Mouse (Mus musculus): ENCODE results near the gene Tbcel.

The Tbcel gene

DNA sequence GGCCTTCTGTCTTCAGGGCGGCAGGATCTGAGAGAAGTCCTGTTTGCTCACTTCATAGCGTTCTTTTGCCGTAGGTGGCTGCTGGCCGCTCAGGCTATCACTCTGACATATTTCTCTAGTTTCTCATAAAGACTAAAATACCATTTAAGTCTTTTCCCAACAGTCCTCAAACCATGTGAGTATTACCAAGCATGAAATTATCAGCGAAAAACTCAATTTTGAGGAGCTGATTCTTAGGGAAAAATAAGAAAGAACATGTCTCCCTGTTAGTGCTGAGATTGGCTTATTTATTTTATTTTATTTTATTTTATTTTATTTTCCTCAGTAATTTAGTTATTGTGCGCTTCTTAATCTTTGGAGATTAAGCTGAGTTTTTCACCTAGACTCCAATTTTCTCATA lies at the start of gene Tbcel:
Gene Tbcel (minus strand): TSS at position 101 of the 400 bp plus-strand sequence.
- no peak for DNase-seq (ENCODE audit: low spot score in 2 of 2)

DNA sequence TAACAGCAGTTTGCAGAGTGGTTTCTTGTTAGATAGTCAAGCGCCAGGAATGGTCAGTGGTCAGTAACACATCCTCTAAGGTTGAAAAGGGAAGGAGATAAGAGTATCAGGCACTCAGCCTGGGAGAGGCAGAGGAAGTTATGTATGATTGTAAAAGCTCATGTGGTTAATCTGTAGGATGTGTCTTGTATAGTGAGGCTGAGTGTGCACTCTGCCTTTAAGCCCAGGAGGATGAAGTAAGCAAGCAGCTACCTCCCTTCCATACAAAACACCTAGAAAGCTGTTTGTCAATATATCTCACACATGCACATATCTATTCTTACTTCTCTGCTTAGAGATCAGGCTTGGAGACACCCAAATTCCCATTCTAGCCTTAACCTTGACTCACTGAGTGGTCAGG lies 47.6 kb upstream of the Tbcel start:
- DNase-seq (ENCODE audit: low spot score in 2 of 2), result no peak

DNA sequence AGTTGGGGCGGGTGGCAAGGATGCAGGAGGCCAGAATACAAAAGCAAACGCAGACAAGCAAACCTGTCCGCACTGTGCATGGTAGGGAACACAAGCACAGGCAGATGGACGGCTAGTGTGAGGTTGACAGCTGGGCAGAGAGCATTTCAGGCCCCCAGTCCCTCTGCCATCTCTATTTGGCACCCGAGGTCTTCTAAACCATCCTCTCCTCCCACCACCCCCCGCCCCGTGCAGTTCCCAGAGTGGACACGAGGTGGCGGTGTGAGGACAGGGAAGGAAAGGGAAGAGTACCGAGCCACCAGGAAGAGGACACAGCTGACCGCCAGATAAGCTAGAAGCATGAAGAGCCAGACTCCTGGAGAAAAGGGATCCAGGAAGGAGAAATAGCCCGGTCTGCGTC lies 42.5 kb upstream of the Tbcel start:
- peak; percentile 44 to 70 for DNase-seq (ENCODE audit: low spot score in 2 of 2)

DNA sequence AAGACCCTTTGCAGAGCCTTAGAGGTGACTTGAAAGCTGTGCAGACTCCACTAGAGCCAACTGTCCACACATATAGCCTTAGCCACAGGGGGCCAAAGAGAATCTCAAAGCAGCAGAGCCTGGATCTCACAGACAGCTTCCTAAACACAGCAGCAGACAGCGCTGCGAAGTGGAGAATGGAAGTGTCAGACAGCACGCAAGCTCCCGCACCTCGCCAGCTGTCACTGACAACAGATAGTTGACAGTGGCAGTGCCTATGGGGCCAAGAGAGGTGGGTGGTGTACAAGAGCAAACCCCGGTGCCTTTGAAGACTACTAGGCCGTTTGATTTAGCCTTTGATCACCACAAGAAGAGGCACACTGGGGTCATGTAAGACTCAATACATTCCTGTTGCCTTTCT lies 41.4 kb upstream of the Tbcel start:
- DNase-seq (ENCODE audit: low spot score in 2 of 2), result no peak

DNA sequence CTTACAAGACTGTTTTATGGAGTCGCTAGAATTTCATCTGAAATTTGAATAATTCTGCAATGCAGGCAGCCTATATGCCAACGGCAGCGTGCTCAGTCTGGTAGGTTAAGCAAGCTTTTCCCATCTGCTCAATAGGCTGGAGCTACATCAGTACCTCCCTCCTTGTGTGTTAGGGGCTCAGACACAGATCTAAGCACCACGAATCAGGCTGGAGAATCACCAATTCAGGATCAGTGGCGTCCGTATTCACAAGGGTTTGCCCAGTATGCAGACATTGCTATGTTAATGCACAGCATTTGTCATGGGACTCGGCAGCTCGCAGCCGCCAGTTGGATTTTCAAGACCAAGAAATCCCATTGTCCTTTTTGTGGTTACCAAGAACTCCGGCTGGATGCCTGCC lies 36.9 kb upstream of the Tbcel start:
- DNase-seq (ENCODE audit: low spot score in 2 of 2), result no peak

DNA sequence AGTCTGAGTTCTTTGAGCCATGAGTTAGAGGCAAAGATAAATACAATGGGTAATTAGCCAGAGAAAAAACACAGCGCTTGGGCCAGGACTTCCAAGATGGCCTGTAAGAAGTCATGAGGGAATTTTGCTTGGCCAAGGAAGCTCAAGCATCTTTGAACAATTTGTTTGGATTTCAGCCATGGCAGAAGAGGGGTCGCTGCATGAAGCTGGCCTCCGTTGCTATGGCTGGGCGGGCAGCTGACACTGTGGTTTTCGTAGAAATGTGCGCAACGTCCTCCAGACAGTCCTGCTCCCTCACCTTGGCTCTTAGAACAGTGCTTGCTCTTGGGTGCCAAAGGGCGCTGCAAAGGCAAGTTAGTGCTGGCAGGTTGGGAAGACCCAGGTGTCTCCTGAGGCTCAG lies 25.9 kb upstream of the Tbcel start:
- DNase-seq (ENCODE audit: low spot score in 2 of 2), result no peak

DNA sequence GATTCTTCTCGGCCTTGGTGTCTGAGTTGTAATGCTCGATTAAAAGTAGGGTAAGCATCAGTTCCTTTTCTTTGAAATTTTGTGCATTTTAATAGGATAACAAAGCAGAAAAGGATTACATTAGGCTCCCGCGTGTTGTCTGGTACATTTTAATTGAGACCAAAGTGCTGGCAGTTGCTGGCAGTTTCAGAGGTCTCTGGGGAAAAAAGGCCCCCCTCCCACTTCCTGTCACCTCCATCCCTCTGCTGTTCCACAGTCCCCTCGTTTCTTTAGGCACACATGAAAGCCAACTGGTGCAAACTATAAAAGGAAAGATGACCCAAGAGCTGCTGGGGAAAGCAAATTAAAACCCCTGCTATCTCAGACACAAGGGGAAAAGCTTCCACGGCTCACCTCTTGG lies 25.4 kb upstream of the Tbcel start:
- no peak for DNase-seq (ENCODE audit: low spot score in 2 of 2)

DNA sequence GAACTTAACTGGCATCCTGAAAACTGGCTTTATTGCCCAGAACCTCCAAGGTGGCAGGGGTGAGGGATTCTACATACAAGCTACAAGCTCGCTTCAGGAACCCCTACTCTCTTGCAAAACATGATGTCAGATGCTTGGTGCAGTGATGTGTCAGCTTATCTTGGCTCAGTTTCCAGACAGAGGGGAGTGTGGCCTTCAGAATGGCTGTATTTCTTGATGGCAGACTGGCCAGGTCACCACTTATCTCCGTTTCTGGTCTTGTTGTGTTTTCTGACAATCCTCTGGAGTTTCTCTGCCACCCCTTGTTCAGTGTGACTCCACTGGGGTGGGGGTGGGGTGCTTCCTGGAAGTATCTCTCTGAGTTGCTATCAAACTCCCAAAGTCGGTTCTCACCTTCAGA lies 24.3 kb upstream of the Tbcel start:
- DNase-seq (ENCODE audit: low spot score in 2 of 2), result no peak

DNA sequence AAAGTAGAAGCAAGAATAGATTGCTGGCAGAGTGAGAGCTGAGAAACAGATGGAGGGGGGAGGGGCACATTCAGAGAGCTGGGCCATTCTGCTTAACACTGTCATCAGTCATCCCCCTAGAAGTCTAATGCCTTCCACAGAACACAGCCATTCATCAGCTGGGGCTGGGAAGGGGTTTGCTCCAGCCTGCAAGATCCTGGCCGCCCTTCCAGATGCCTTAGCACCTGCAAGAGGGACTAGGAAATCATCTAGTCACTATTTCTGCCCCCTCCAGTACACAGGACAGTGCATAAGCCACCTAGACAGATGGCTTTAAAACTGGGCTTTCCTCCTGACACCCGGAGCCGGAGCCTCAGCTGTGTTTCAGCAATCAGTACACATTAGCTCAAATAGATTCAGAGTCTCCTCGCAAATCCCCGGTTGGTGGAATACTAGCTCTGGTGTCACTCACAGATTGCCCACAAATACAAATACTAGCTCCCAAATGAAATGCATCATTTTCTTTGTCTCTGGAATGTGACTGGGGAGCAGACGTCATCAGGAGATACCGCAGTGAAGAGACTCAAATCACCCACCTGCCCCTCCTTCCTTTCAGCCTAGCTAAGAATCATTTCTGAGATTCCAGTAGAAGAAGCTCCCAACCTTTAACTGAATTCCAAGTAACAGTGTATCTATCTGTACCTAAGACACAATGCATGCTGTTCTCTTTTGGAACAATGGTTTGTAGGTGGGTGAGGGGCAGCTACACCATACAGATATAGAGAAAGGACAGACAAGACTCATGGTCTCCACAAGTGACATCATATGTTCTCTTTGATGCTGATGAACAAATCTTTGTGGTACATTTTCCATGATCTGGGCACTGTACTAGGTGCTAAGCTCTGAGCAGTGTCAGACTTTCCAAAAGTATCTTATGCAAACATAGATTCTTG lies 22.9 kb upstream of the Tbcel start:
- DNase-seq (ENCODE audit: low spot score in 2 of 2), result no peak

DNA sequence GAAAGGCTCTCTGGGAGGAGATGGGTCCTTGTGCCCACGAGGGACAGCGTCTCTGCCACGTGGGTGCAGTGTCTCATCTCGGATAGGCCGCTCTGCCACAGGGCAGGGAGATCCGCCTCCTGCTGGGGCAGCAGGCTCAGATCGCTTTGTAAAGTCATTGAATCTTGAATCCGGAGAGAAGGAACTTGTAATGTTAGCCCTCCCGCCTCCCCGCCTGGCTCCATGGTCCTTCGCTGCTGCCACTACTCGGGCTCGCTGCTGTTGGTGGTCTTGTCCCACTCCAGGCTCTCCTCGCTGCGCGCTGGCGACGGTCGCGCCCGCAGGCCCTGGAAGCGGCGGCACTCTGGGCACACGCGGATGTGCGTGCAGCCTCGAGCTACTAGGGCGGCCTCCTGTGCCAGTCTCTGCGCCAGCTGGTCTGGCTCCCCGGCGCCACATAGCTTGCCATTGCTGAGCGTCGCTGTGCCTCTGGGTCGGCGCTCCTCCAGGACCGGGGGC lies 13.0 kb upstream of the Tbcel start:
- DNase-seq (ENCODE audit: low spot score in 2 of 2), result peak in 1 of 2 experiments; percentile 17

DNA sequence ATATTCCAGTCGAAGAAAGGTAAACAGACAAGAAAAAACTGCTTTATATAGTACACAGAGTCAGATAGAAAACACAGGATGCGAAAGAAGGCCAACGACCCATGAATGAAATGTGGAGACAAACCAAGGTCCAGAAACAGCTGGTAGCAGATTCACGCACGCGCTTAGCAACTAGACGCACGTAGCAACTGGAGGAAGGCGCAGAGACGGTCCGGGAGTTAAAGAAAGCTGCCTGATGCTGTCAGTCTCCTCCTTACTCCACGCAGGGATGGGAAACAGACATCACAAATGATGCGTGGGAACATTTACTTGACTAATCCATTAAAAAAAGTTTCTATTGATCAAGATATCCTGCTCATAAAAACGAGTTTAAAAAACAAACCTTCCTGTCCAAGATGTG lies 10.6 kb upstream of the Tbcel start:
- DNase-seq (ENCODE audit: low spot score in 2 of 2), result no peak

DNA sequence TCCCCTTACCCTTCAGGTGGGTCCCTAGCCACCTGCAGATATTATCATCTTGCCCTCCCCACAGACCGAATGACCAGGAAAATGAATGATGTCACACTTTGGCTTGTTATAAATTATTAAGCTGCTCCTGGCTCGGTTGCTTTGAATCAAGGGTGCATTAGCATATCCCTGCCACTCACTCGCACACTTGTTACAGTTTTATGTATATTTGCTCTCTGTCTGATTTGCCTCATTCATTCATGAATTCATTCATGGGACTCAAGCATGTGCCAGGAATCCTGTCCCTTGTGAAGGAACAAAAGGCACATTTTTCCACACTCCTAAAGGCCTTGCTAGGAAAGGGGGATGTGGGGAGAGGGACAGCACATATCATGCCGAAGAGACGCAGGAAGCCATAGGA lies 5.5 kb upstream of the Tbcel start:
- no peak for DNase-seq (ENCODE audit: low spot score in 2 of 2)

DNA sequence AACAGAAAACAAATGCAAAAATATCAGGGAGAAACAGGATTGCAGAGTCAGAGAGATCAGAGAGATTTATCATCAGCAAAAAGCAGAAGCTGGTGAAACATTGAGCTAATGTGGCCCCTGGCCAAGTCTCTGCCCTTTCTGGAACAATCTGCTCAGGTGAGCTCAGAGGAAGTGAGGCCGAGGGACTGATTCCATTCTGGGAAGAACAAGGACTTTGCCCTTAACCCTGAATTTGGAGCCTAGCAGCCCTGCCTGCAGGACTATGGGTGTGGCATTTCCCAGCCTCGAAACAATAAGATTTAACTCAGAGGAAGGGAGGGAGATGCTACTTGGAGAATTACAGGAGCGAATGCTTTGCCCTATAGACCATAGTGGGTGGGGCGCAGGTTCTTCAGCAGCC lies 4.7 kb upstream of the Tbcel start:
- no peak for DNase-seq (ENCODE audit: low spot score in 2 of 2)

DNA sequence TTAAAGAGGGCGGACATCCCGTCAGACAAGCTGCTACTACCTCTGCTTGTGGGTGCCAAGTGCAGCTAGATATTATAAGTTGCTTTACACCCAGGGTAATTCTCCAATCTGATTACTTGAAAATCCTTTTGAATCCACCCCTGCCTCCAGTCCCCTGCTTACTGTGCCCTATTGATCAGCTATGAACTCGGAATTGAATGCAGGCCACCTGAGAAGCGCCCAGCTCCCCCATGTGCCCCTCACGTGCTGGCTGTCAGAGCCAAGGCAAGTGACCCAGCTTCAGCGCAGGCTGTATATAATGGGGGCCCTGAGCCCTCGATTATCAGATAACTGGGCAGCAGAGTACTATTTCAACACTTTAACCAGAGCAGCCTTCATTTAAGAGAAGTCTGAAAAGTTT lies 626 bp upstream of the Tbcel start:
- DNase-seq (ENCODE audit: low spot score in 2 of 2), result no peak

DNA sequence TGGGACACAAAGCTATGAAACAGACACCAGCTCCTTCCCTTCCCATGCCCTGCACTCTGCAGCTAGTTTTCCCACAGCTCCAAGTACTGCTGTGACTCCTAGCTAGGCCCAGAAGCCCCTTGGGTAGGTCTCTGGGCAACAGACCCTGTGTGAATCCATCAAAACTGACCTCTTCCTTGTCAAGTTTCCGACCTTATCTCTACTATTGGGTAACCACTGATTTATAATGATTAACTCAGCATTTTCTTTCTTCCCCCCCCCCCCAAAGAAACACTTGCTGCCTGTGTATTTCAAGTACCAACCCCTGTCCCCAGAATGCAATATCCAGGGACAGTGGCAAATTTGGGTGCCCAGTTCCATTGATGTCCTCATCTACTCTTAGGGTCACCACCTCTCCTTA lies 587 bp downstream of the Tbcel start:
- DNase-seq (ENCODE audit: low spot score in 2 of 2), result no peak

DNA sequence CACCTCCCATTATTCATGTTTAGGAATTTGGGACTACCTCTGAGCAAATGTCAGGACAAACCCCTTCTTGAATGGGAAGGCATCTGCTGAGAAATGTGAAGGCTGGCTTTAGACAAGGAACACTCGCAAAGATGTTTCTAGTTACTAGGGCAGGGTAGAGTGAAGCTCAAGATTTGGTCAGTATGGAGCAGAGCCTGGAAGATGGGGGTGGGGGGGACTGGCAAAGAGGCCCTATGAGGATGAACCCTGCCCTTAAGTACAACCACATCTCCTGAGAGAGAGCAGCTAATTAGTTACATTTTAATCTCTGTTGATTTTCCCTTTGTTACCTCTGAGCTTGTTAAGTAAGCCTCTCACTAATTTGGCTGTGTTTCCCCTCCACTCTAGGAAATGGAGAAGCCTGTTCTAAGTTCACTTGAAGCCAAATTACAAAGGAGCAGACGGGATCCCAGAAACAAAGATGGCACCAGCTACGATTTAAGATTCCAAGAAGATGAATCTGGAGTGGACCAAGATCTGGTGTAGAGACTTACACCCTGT lies 2.6 kb downstream of the Tbcel start:
- DNase-seq (ENCODE audit: low spot score in 2 of 2), result no peak

DNA sequence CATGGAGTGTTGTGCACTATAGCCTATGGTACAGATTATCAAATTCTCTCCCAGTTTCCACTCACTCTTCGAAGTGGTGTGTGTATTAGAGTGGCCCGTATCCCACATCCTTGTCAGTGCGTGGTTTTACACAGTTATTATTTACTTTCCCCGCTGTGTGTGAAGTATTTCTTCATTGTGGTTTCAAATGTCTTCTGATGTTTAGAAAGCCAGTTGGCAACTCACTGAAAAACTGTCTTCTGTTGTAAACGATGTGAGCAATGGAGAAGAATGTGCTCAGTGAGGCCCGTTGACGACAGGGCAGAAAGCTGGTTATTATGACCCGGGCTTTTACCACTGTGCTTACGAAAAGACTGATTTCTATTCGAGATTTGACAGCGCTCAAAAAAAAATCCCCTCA lies 3.0 kb downstream of the Tbcel start:
- DNase-seq (ENCODE audit: low spot score in 2 of 2), result no peak

DNA sequence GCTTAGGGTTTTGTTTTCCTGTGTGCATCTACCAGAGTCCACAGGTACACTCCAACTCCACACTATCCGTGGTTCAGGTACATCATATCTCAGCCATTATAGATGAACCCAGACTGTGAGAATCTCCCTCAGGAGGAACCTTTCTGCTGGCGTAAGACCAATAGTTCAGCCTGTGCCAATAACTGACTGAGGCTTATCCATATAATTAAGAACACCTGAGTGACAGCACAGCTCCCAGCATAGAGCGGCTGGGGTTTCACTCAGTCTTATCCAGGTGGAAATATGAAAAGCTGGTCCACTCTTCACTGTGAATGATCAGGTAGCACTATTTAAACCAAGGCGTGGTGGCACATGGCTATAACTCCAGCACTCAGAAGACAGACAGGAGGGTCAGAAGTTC lies 3.9 kb downstream of the Tbcel start:
- no peak for DNase-seq (ENCODE audit: low spot score in 2 of 2)

DNA sequence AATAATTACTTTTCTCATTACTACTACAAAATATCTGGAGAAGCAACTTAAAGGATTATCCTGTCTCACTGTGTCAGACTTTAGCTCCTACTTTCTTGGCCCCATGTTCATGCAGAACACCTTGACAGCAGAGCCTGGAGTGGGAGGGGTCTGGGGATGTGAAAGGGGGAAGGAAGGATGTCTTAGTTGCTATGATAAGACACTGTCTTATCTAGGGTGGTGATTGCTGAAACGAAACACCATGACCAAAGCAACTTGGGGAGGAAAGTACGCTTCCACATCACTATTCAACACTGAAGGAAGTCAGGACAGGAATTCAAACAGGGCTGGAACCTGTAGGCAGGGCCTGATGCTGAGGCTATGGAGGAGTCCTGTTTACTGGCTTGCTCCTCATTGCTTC lies 11.3 kb downstream of the Tbcel start:
- no peak for DNase-seq (ENCODE audit: low spot score in 2 of 2)

DNA sequence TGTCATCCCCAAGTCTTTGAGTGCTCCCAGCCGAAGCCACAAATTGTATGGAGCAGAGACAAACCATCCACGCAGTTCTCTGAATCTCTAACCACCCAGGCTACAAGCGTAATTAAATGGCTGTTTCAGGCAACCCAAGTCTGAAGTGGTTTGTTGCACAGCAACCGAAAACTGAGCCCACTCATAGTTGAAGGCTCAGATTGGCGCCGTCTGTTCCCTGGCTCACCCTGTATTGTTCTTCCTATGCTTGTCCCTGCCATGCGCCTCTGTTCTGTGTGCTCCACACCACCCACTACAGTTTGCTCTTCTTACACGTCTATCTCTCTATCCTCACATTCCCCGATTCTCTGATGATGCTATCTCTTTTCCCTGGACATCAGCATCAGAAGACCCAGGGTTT lies 15.8 kb downstream of the Tbcel start:
- no peak for DNase-seq (ENCODE audit: low spot score in 2 of 2)

DNA sequence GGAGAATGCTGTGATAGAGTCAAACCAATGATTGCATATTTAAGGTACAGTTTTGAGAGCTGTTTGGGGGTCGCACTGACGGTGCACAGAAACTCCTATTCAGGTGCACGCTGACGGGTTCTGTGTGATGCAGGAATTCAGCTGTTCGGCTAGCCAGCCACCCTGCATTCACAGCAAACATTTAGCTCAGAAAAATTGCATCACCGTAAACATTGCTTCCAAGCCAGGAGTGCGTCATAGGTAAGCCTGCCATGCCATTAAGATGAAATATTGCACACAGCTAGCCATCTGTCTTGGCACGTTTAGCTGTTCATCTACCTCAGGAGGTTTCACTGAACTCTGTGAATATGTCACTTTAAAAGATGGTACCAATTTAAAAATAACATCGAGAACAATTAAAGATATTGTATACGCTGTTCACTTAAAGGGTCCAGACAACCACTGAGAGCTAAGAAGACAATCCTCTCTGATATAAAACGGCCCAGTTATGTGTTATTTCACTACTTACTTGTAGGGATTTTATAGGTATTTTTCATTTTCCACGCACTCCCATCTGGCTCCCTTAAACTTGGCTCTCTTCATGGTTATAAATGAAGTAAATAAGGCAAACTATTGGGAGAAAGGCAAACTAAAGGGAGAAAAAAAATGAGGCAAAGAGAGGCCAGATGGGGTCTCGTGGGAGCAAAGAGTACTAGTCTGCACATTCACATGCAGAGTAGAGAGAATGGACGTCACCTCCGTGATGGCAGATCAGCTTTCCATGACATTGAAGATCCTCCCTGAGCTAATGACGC lies 16.8 kb downstream of the Tbcel start:
- DNase-seq (ENCODE audit: low spot score in 2 of 2), result no peak

DNA sequence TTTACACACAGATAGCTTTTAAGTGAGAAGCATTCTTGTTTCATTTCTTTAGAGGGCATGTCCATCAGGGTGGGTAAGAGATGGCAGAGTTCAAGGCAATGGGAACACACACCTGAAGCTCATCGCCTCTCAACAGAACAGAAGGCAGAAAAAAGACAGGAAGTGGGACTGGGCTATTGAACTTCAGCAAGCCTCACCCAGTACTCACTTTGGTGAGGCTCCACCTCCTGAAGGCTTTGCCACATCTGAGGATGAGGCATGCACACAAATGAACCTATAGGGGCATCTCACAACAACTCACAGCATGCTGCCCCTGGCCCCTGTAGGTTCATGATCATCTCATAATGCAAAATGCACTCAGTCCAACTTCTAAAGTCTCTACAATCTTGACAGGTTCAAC lies 19.5 kb downstream of the Tbcel start:
- no peak for DNase-seq (ENCODE audit: low spot score in 2 of 2)

DNA sequence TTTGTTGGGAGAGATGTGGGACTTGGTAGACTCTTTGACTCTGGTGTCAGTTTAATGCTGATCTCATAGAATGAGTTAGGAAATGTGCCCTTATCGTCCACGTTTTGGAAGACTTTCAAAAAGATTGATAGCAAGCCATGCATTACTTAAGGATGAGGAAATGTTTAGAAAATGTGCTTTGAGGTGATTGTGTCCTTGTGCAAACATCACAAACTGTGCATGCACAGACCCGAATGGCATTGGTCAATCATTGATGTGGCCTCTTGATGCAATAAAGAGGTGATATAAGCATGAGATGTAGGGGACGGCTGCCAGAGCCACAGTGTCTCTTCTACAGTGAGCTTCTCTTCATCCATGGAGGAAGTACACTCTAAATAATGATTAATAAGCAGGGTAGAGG lies 20.7 kb downstream of the Tbcel start:
- DNase-seq (ENCODE audit: low spot score in 2 of 2), result no peak

All from spleen, postnatal 10 days (tissue).